Mouse (Mus musculus) intestine, embryonic 15.5 days (tissue): ENCODE measurements around the gene Tnnt3. TPM values are rescaled to one million over a fixed set of nuclear protein-coding genes. Genes with fewer than 3 reads are reported as not detected.

Experiments used
- ATAC-seq: fragments of 200-750 bp; cut with Nextera tagmentation; 2 replicates; pipeline ENCODE4 v1.8.0; 2017; ENCODE audit warnings: moderate TSS enrichment, moderate library complexity
- H3K27ac ChIP-seq: fragments of 300-500 bp; sonication (generic); 2 replicates; pipeline ENCODE4 v1.5.1; 2015; ENCODE audit warnings: mild to moderate bottlenecking, inconsistent platforms
- H3K27me3 ChIP-seq: fragments of 300-500 bp; sonication (generic); replicated peaks from 2 replicates; pipeline ENCODE4 v1.6.1; 2015; ENCODE audit warnings: inconsistent platforms
- H3K36me3 ChIP-seq: fragments of 300-500 bp; sonication (generic); 2 replicates; pipeline ENCODE4 v1.6.1; 2015; ENCODE audit warnings: inconsistent platforms
- H3K4me1 ChIP-seq: fragments of 300-500 bp; sonication (generic); replicated peaks from 2 replicates; pipeline ENCODE4 v1.6.1; 2015; ENCODE audit warnings: inconsistent platforms
- H3K4me2 ChIP-seq: fragments of 300-500 bp; sonication (generic); replicated peaks from 2 replicates; pipeline ENCODE4 v1.6.1; 2015; ENCODE audit warnings: mild to moderate bottlenecking, inconsistent platforms
- H3K4me3 ChIP-seq: fragments of 300-500 bp; sonication (generic); replicated peaks from 2 replicates; pipeline ENCODE4 v1.5.1; 2015; ENCODE audit warnings: inconsistent platforms
- H3K9ac ChIP-seq: fragments of 300-500 bp; sonication (generic); 2 replicates; pipeline ENCODE4 v1.6.1; 2015; ENCODE audit warnings: inconsistent platforms
- H3K9me3 ChIP-seq: fragments of 300-500 bp; sonication (generic); 2 replicates; pipeline ENCODE4 v1.6.1; 2016; ENCODE audit warnings: inconsistent platforms
- WGBS: fragments of 180-500 bp; shearing (Covaris S2); methylation state at CpG from one replicate; pipeline ENCODE4 v1.1.7; 2015; 5-methylcytosine and 5-hydroxymethylcytosine counted together
- polyA plus RNA-seq: library from polyadenylated mRNA; unstranded; fragments of >200 nt; fragmentation: Nextera tagmentation; extraction: Ambion mirVana; gene quantifications from 2 replicates; pipeline ENCODE4 v1.2.1, GENCODE M21; 2015

The Tnnt3 gene
- polyA plus RNA-seq, 1 experiment from 2014 or later: 4.3 TPM

DNA sequence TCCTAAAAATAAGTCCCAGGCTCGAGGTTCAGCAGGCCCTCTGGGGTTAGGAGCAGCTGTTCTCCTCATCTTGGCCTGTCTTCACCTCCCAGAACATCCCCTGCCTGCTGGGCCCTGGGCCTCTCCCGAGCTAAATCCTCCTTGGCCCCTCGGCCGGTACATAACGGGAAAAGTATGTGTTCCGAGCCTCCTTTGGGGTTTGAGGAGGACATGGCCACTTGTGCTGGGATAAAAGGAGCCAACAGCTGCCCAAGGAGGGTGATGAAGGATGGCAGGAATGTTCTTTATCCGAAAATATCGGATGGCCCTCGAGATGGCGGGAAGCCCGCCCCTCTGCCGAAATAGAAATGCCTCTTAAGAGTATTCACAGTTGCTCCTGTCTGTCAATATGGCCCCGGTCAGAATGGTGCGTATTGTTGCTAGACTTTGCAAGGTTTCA, 52.3 kb downstream of the Tnnt3 start:
- Histone ChIP-seq H3K27me3 (no peaks in the 10 kb centered on the region), H3K9ac (no peak overlapping the region), H3K4me2 (no peak overlapping the region), H3K4me1 (peaks cover 36% of the 10 kb centered on the region), H3K4me3 (no peak overlapping the region), H3K9me3 (no peaks in the 10 kb centered on the region), H3K36me3 (no peaks in the 10 kb centered on the region), H3K27ac (no peak overlapping the region)
- ATAC-seq: no peak
- WGBS: 76% methylated on average over 14 of the region's 14 CpGs

DNA sequence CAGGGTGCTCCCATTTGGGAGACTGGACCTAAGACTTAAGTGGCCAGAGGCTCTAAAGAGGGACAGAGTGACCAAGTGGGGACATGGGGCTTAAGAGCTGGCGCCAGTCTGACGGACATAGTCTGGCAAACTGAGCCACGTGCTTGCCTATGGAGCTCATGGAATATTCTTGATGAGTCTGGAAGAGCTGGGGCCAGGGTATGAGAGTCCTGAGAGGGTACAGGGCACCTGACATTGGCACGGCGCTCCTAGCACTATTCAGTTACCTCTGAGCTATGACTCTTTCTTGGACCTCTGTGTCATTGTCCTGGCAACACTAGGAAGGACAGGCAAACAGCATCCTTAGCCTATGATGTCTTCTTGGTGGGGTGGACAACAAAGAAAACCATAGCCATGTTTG, 53.1 kb downstream of the Tnnt3 start:
- no peak for ATAC-seq
- Histone ChIP-seq H3K4me1 (peaks cover 38% of the 10 kb centered on the region), H3K27me3 (no peaks in the 10 kb centered on the region), H3K36me3 (no peaks in the 10 kb centered on the region), H3K9me3 (no peaks in the 10 kb centered on the region), H3K4me3 (no peak overlapping the region), H3K9ac (no peak overlapping the region), H3K27ac (no peak overlapping the region), H3K4me2 (no peak overlapping the region)
- 97% methylated on average over 5 of the region's 5 CpGs for WGBS

DNA sequence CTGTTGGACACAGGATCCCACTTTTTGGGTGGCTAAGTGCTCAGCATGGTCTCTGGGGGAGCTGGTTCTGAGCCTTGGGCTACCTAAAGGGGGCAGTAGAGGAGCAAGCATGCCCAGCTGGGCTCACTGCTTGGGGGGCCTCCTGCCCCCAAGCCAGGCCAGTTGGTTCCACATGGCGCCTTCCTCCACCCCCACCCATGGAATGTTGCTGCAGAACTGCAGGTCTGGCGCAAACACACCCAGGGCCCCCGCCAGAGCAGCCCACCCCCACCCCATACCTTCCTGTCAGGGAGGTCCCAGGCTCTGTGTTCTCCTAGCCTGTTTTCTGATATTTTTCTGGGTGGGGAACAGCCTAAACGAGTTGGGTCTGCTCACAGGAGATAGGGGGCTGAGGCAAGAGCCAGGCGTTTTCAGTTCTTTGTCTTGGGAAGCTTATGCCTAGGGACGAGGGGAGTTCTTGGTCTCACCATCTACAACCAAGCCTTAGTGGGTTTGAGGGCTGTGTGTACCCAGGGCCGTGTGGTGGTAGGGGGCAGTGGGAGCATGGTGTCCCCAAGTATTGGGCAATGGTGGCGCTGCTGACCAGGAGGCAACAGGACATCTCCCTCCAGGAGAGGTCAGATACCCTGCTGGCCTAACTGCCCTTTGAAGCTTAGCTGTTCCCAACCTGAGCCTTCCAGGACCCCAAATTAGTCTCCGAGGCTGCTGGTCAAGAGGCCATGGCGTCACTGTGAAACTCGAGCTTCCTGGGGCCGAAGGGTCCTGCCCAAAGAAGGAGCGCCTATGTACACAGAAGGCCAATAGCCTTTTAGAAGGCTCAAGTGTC, 54.2 kb downstream of the Tnnt3 start:
- WGBS: 33% methylated on average over 13 of the region's 13 CpGs
- ATAC-seq: peak; percentile 50

DNA sequence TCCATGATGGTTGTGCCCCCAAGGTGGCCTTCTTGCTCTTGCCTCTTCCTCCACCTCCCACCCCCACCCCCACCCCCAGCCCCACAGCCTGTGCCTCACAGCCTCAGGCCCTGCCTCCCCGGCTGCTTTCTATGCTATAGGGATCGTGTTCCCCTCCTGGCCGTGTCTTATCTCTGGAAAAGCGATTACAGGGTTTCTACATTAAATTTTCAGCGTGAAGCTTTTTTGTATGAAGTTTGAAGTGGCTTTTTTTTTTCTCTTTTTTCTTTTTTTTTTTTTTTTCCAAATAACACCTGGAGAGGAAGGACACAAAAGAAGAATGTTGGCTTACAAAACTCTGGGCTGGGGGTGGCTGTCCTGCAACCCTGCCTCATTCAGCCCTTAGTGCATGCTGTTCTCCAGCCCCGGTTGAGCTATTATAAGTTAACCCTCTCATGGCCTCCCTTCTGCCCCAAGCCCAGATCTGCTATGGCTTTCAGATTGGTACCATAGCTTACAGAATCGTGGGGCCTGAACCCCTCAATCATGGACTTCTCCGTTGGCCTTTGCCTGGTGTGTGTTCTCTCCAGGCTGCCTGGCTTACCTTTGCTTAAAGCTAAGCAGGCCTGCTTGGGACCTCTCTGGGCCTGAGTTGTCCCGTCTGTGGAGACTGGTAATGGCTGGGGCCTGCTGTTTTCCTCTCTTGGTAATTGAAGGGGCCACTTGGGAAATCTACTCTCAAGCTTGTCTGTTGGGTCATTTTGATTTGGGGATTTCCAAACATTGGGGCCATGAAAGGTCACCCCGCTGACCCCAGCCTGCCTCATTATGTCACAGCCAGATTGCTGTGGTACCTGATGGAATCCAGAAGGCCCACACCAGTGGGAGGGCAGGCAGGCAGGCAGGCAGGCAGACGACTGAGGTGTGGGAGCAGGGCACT, 55.0 kb downstream of the Tnnt3 start:
- Histone ChIP-seq H3K4me2 (no peak overlapping the region), H3K4me1 (peaks cover 42% of the 10 kb centered on the region), H3K4me3 (no peak overlapping the region), H3K27me3 (no peaks in the 10 kb centered on the region), H3K27ac (peak overlapping the region; percentile 84), H3K9me3 (no peaks in the 10 kb centered on the region), H3K36me3 (no peaks in the 10 kb centered on the region), H3K9ac (0 out of 2 replicates have a peak overlapping the region, but pooled peaks have one; percentile 4)
- no peak for ATAC-seq
- WGBS: 20% methylated on average over 11 of the region's 11 CpGs

More for the DNA sequence above, 54.2 kb downstream of the Tnnt3 start:
- H3K27me3 ChIP-seq: no peaks in the 10 kb centered on the region
- no peaks in the 10 kb centered on the region for H3K9me3 ChIP-seq
- no peak overlapping the region for H3K4me2 ChIP-seq
- H3K27ac ChIP-seq: peak overlapping the region; percentile 84
- H3K4me1 ChIP-seq: peaks cover 37% of the 10 kb centered on the region
- H3K36me3 ChIP-seq: no peaks in the 10 kb centered on the region
- peak overlapping the region; percentile 4; the same call in 1 of the 2 replicates for H3K9ac ChIP-seq
- no peak overlapping the region for H3K4me3 ChIP-seq

DNA sequence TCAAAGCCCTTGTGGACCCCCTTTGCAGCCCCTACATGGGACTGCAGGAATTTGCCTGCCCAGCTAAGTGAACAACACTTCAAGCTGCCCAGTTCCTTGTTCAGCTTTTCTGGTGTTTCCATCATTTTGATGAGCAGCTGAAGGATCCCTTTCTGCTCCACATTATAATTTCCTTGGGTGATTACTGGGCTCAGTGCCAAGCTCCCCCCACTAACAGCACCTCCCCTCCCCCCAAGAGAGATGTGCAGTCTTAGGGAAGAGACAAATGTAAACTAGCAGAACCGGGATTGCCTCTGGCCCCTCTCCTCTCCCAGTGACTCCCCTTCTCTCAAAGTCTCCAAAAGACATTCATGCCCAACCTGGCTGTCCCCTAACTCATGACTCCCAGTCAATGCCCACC, 56.0 kb downstream of the Tnnt3 start:
- Histone ChIP-seq H3K4me3 (no peak overlapping the region), H3K9ac (no peak overlapping the region), H3K9me3 (no peaks in the 10 kb centered on the region), H3K27me3 (no peaks in the 10 kb centered on the region), H3K27ac (peak overlapping the region; percentile 84), H3K4me1 (peaks cover 45% of the 10 kb centered on the region), H3K4me2 (no peak overlapping the region), H3K36me3 (no peaks in the 10 kb centered on the region)
- 4% methylated on average over 1 of the region's 1 CpGs for WGBS
- ATAC-seq: no peak

DNA sequence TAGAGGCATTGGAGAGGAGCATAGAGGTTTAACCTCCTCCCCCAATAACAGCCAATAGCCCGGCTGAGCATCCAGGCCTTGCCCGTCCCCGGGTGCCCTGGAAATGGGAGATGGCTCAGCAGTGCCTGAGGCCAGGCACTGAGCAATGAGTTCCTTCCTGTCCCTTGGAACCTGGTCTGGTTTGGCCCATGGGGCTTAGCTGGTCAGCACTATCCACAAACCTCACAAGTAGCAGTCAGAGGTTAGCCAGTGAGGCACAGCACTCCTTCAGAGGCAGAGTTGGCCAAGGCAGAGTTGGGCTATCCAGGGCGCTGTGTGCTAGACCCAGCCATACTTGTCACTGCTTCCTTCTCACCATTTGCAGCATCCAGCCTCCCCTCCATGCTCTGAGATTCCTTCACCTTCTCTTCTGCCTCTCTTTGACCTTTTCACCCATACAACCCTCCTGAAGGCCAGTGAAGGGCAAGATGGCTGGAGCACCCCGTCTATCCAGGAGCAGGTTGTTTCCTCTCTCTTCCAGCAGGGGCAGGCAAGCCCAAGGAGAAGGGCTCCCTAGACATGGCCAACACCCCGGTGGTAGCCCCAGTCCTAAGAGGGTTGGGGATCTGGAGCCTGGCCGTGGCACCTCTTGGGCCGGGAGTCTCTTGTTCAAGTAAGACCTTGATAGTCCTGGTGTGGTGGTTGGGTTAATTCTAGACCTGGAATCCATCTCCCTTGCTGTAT, 56.9 kb downstream of the Tnnt3 start:
- no peak overlapping the region for H3K4me2 ChIP-seq
- no peak for ATAC-seq
- H3K9me3 ChIP-seq: no peaks in the 10 kb centered on the region
- no peaks in the 10 kb centered on the region for H3K36me3 ChIP-seq
- no peak overlapping the region for H3K4me3 ChIP-seq
- WGBS: 83% methylated on average over 8 of the region's 8 CpGs
- no peak overlapping the region for H3K9ac ChIP-seq
- H3K27me3 ChIP-seq: no peaks in the 10 kb centered on the region
- no peak overlapping the region for H3K27ac ChIP-seq
- H3K4me1 ChIP-seq: peaks cover 49% of the 10 kb centered on the region

- H3K4me3 ChIP-seq: no peak overlapping the region
- ATAC-seq: no peak
- H3K4me1 ChIP-seq: peaks cover 53% of the 10 kb centered on the region
- H3K27ac ChIP-seq: no peak overlapping the region
- H3K36me3 ChIP-seq: no peaks in the 10 kb centered on the region
- H3K4me2 ChIP-seq: no peak overlapping the region
- H3K27me3 ChIP-seq: no peaks in the 10 kb centered on the region
- no peak overlapping the region for H3K9ac ChIP-seq
- 96% methylated on average over 2 of the region's 2 CpGs for WGBS
- no peaks in the 10 kb centered on the region for H3K9me3 ChIP-seq
Observed at GRCm38 (mm10) chr7:142556089-142556476, 57.4 kb downstream of the Tnnt3 start.

DNA sequence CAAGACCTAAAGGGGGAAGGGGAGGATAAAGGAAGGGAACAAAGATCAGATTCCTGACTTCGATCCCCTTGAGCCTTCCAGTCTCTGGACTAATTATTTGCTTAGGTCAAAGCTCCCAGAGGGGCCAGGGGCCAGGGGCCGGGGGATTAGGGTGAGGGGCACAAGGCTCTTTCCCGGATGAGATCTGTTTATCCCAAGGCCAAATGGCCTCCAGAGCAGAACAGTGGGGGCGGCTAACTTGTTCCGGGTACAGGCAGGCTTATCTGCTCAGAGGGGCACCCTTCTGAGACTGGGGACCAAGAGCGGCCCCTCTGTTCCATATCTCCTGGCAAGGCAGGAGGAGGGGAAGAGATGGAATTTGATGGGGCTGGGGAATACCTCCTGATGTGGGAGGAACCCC, 59.1 kb downstream of the Tnnt3 start:
- H3K36me3 ChIP-seq: no peaks in the 10 kb centered on the region
- no peak overlapping the region for H3K4me2 ChIP-seq
- H3K4me1 ChIP-seq: peaks cover 63% of the 10 kb centered on the region
- 26% methylated on average over 6 of the region's 6 CpGs for WGBS
- peak; percentile 44 for ATAC-seq
- H3K27ac ChIP-seq: peak overlapping the region; percentile 45
- H3K4me3 ChIP-seq: no peak overlapping the region
- H3K9me3 ChIP-seq: no peaks in the 10 kb centered on the region
- H3K27me3 ChIP-seq: no peaks in the 10 kb centered on the region
- no peak overlapping the region for H3K9ac ChIP-seq

DNA sequence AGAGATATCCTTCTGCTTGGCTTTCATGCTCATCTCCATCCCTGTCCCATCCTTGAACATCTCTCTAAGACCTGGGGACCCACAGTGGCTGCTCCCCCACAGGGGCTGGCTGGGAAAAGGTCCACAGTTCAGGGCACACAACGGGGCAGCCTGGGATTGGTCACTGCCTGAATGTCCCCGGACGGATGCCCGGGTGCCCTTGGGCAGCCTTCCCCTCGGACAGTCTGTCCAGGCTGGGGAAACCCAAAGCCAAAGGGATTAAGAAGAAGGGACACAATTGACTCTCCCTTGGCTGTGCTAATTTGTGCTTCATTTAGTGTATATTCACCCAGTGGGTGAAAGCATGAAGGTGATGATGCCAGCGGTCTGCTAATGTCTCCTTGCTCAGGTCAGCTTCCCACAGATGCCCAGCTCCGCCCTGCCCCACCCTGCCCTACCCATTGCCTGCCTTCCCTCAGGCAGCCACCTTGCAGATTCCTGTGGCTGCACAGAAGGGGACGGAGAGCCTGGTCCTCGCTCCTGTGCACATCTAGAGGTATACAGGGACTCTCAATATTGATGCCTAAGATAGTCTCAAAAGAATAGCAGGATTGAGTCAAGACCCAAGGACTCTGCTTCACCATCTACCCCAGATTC, 60.0 kb downstream of the Tnnt3 start:
- H3K36me3 ChIP-seq: no peaks in the 10 kb centered on the region
- ATAC-seq: no peak
- 91% methylated on average over 9 of the region's 9 CpGs for WGBS
- H3K27me3 ChIP-seq: no peaks in the 10 kb centered on the region
- H3K4me1 ChIP-seq: peaks cover 64% of the 10 kb centered on the region
- H3K27ac ChIP-seq: peak overlapping the region; percentile 45; the same call in 1 of the 2 replicates
- no peak overlapping the region for H3K4me3 ChIP-seq
- no peaks in the 10 kb centered on the region for H3K9me3 ChIP-seq
- no peak overlapping the region for H3K9ac ChIP-seq
- no peak overlapping the region for H3K4me2 ChIP-seq

DNA sequence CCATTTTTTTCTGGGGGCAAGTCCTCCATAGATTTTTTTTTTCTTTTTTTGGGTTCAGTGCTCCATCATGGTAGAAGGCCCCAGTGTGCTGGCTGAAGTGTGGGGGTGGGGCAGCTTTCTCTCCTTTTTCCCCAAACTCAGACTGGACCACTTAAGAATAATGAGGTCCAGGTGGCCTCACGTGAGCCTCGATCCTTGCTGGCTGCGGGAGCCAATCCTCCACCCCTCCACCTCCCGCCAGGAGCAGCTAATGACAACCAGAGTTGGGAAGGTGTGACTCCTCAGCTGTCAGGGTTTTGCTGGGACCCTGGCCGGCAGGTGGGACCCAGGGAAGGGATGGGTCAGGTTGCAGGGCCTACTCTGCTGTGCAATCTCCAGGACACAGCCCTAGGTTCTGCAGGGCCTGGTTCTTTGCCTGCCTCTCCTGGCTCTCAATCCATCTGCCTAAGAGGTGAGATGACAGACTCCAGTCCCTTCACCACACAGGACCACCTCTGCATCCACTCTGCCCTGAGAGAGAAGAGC, 61.1 kb downstream of the Tnnt3 start:
- H3K4me2 ChIP-seq: no peak overlapping the region
- no peak overlapping the region for H3K9ac ChIP-seq
- no peak for ATAC-seq
- H3K36me3 ChIP-seq: no peaks in the 10 kb centered on the region
- peaks cover 61% of the 10 kb centered on the region for H3K4me1 ChIP-seq
- peak overlapping the region; percentile 66 for H3K27ac ChIP-seq
- no peak overlapping the region for H3K4me3 ChIP-seq
- no peaks in the 10 kb centered on the region for H3K27me3 ChIP-seq
- WGBS: 34% methylated on average over 5 of the region's 5 CpGs
- no peaks in the 10 kb centered on the region for H3K9me3 ChIP-seq

DNA sequence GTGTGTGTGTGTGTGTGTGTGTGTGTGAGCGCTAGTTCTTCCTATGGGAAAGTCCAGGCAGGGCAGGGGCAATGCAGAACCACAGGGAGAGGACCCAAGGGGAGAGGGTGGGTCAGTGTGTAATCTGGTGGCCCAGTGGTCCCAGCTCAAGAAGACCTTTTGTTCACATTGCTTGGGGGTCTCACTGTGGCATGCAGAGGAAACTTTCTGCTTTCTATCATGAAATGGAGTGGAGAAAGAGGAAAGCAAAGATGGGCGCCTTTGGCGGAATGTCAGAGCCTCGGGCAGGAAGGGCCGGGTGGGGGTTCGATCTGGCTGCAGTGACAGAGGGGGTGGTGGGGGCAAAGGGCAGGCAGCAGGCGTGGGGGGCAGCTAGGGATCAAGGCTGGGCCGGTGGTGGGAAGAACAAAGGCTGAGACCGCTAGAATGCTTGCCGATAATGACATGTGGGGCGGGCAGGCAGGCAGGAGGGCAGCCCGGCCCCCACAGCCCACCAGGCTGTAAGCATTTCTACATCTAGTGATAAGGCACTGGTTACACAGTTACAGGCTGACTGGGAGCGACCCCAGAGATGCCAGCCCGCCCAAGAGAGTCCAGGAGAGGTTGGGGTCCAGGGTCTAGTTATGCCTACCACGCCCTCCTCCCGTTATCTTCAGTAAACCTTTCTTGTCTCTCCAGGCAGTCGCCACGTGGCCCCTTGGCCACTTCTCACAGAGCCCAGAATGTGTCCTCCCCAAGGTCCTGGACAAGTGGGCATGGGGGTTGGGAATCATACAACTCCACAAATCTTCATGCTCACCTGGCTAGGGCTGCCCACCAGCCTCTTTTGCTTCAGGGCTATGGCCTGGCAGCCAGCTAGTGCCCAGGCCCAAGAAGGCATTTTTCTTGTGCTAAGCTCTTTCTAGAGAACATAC, 62.6 kb downstream of the Tnnt3 start:
- H3K9me3 ChIP-seq: no peaks in the 10 kb centered on the region
- H3K4me1 ChIP-seq: peaks cover 67% of the 10 kb centered on the region
- peak overlapping the region; percentile 83 for H3K27ac ChIP-seq
- ATAC-seq: peak; percentile 90
- no peak overlapping the region for H3K9ac ChIP-seq
- no peaks in the 10 kb centered on the region for H3K27me3 ChIP-seq
- 36% methylated on average over 18 of the region's 18 CpGs for WGBS
- H3K4me3 ChIP-seq: no peak overlapping the region
- H3K36me3 ChIP-seq: no peaks in the 10 kb centered on the region
- no peak overlapping the region for H3K4me2 ChIP-seq
